Mouse (Mus musculus) spleen, postnatal 4 days (tissue): ENCODE data around the gene Erp44.
A peak's percentile ranks its signal among the peaks of the same experiment; 100 is the strongest.

ENCODE experiments used
- DNase-seq, 2 experiments: peaks; one replicate each; pipeline ENCODE4 v3.0.0; 2022; ENCODE audit warnings: low spot score in 2 of 2

The Erp44 gene

DNA sequence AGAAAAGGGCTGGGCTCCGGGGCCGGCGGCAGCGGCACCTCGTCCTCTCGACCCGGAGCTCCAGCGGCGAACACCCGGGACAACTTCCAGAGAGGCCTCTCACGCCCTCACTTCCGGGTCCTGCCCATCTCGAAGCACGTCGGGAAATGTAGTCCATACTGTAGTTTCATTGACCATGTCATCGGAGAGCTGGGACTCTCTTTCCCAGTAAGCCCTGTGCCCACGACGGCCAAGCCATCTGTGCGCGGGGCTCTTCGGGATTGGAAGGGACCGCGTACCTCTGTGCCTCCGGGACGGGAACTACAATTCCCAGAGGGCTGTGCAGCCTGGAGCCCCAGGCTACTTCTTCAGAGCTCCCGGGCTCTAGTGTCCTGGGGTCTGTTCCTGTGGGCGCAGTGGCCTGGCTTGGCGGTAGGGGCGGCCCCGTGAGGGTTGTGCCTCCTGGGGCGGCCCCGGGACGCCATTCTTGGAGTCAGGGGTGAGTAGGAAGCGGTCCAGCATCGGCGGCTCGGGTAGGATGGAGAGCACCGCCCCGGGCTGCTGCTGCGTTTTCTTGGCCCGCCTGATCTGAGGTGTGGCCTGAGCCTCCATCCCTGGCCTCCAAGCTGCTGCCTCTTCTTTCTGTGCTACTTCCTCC is at the start of gene Erp44, which contains the start of gene Invs:
Erp44 (minus strand) TSS at position 61 of the 637 bp plus-strand sequence.
Invs (plus strand) TSS at position 263 of the 637 bp plus-strand sequence.
- peak; percentile 89 to 92 for DNase-seq

DNA sequence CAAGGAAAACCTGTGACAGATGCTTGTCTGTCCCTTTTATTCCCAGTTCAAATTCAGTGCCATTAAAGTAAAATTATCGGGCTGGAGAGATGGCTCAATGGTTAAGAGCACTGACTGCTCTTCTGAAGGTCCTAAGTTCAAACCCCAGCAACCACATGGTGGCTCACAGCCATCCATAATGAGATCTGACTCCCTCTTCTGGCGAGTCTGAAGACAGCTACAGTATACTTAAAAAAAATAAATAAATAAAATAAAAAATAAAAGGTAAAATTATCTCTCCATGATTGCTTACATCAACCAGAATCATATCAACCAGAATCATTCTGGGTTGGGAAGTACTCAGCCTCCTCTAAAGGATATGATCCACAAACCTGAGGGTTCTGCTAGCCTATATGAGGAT is 48.7 kb upstream of the Erp44 start:
- DNase-seq, result no peak

DNA sequence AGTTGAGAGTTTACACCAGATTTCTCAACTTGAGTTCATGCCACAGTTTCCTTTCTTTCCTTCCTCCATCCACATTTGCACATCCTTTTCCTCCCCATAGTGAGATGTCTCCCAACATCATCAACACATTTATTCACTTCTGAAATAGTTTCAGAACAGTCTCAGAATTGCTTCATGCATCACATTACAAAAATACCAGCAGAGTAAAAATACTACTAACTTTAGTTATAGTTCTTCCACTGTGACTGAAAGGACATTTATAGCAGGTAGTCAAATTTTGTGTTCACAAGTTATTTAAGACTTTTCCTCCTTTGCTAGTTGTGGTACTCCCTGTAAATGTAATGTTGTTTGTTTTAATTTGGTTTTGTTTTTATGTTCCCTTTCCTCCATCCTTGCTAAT is 47.8 kb upstream of the Erp44 start:
- DNase-seq, result no peak

DNA sequence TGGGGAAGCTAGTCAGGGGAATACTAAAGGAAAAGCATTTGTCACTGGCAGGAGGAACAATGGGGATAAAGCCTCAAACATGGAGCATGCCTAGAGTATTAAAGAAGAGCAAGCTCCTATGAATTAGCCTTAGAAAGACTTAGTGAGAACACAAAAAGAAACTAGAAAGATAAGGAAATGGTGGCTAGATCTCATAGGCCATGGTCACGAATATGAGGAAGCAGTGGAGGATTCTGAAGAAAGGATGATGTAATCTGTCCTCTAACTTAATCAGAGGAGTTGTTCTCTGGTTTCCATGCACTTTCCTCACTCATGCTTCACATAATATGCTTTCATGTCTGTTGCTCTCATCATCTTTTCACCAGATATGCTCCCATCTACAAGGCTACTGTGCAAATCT is 42.7 kb upstream of the Erp44 start:
- DNase-seq, result no peak

DNA sequence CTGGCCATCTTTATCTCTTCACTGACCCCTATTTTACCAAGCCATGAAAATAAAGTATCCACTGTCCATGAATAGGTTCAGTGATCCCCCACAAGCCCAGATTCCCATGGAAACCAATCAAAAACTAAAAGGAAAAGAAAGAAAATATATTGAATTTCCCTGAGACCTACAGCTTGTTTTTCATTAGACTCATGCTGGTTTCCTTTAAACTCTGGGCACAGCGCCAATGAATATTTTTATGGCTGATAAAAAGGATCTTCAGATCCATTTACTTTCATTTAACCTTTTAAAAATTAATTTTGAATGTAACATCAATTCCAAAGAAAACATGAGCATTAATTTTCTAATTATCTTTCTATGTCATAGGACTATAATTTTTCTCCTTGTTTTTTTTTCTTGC is 41.9 kb upstream of the Erp44 start:
- no peak for DNase-seq

DNA sequence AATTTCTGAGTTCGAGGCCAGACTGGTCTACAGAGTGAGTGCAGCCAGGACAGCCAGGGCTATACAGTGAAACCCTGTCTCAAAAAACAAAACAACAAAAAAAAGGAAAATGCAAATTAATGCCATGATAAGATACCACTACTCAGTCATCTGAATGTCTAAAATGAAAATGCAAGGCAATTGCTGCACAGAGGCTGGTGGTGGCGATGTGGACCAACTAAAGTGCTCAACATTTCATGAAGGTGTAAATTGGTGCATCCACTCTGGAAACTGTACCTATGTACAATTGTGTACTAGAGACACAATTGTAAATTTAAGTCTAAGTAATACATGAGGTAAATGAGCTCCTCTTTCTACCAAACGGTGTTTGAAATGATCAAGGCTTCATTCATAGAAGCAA is 36.7 kb upstream of the Erp44 start:
- DNase-seq, result no peak

DNA sequence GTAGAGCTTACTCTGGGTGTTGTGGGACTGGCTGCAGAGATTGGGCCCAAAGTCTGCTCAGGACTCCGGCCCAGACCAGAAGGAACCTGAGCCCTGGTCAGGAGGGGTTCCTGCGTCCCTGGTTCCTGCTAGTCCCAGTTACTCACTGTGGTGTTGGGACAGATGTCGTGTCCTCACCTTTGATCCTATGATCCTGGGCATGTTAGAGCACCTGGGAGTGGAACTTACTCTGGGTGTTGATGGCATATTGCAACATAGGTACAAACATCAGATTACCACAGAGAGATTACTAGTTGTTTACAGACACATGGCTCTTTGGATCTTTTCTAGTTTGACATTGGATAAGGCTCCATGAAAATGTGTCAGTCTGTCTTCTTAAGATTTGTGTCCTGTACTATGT is 35.5 kb upstream of the Erp44 start:
- DNase-seq, result no peak

DNA sequence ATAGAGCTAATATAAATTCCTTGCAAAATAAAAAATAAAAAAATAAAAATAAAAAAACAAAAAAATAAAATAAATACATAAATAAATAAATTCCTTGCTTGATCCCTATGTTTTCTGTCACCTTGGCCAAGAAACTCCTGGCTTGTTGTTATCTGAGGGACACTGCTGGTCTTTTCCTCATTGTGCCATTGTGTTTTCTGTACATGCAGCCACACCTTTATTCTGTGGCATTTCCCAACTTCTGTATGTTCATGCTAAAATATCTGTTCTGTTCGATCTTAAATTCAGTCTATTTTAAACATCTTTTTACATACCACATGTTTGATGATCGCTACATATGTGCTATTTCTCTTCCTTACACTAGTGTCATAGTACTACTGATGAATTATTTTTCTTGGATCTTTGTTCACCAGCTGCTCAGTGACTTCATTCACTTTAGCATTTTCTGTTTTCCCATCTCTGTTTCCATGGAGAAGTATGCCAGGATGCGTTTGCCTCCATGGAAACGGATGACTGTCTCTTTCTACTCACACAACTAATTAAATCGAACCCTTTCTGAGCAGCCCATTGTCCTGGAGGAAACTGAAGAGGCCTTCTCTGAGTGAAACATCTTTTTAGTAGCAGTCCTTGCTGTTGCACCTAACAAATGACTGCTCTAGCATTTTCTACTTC is 7.9 kb upstream of the Erp44 start:
- DNase-seq, result no peak

DNA sequence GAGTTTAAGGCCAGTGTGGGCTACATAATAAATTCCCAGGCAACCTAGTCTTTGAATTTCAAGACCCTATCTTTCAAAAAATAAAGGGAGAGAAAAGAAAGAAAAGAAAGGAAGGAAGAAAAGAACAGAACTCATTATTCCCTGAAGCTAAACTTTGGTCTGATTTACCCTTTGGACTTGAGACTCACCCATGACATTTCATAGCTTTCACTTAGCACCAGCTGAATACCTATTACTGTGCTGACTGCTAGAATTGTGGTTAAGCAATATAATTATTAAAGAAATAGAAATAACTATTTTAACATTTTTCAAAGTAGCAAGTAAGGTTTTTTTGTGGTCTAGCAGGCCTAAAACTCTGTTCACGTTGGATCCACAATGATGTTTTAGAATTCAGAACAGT is 1.8 kb upstream of the Erp44 start:
- DNase-seq, result no peak

DNA sequence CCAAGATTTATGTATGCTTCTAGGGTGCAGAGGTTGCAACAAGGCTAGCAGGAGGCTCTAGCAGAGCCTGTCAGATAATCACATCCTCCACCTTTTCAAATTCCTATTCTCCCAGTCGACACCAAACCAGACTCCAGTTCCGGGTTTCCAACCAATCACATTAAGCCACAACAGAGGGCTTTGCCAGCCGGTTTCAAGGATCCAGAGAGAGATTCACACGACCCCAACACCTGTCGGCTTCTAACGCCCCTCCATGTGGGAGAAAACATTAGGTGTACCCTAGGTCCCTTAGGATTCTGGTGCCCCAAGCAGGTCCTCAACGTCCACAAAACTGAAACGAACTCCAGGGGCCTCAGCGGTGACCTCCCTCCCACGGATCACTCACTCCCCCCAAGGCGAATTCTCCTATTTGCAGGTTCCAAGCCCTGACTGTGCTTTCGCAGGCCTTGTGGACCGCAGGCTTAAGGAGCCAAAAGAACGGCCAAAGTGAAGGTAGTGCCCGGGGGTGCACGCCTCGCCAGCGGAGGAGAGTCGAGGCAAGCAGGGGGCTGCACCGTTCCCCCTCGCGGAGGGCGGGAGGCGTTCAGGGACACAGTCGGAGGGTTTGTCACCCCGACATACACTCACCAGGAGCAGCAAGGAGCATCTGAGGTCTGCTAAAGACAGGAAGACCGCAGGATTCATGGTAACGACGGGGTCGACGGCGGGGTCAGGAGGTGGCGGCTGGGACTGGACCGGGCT is 431 bp downstream of the Erp44 start:
- no peak for DNase-seq

DNA sequence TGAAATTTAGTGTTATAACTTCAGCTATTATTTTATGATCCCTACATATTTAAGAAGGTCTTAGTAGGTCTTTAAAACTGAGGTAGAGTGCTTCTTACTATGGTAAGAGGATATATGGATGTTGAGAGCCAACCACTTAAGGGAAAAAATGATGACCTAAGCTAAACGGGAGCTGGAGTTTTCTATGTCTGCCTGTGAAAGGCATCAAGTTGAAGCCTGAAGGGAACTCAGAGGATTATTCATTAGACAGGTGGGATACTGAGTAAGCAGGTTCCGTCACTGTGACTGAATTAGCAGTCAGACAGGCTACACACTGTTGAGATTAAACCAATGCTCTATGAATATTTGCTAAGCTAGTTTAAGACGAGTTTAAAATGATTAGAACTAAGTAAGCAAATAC is 2.3 kb downstream of the Erp44 start:
- no peak for DNase-seq

DNA sequence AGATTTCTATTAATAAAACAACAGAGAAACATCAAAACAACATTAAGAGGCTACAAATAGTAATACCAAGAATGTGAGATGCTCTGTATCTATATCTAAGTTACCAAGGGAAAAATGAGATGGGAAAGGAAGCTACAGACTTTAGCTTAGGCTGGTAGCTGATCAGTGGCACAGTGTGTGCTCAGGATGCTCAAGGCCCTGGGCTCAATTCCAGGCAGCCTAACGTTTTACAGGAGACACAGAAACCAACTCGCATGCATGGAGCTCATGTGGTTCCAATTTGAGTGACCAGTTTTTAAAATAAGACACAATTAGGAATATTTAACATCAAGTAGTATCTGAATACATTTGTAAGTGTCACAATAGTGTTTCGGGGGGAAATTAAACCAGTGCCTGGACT is 3.6 kb downstream of the Erp44 start:
- no peak for DNase-seq

DNA sequence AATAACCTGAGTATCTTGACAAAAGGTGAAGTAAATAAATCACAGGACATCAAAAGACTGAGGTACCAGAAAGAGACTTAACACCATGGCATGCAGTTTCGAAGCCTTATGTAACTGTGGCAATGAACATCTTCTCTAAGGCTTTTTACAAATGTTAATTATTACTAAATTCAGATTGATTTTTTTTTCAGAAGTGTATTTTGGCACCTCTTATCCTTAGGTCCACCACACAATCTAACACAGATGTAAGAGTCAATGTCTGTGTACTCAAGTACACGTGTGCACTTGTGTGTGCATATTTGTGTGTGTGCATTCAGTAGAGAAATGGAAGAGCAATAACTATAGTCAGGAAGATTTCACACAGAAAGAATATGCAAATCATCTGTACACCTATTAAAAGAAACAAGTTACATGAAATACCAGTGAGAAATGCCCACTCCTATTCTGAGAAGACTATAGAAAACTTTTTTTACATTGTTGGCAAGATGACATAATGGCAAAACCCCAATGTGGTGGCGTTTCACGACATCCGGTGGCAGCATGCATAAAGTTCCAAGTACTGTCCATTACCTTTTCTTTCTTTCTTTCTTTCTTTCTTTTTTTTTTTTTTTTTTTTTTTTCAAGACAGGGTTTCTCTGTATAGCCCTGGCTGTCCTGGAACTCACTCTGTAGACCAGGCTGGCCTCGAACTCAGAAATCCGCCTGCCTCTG is 6.1 kb downstream of the Erp44 start:
- no peak for DNase-seq

DNA sequence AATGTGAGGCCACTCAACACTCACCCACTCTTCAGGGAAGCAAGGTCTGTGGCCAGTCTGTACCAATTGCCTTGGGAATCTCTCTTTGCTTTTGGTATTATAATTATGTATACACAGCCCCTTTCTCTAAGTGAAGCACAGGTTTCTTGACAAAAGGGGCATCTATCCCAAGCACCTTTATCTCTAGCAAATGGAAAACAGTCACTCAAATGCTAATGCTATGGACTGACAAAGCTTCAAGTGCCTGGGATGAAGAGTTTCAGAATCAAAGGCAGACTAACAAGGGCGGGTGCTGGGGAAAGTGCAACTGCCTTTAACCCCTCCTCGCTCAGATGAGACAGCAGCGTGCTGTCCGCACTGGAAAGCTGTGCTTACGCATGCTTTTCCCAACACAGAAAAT is 7.5 kb downstream of the Erp44 start:
- no peak for DNase-seq

DNA sequence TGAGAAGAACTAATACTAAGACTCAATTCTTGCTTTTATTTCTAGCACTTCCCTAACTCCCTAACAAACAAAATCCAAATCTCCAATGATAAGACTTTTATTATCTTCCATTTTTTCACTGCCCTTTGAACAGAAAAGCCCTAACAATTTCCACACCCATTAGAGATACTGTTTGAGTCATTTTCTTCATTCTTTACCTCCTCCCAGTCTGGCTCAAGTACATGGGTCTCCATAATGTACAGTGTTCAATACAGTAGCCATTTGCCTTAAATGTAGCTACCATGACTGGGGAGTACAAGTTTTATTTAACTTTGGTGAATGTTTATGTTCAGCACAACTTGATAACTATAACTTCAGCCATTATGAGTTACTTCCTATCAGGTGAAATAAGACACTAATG is 8.8 kb downstream of the Erp44 start:
- DNase-seq, result no peak

DNA sequence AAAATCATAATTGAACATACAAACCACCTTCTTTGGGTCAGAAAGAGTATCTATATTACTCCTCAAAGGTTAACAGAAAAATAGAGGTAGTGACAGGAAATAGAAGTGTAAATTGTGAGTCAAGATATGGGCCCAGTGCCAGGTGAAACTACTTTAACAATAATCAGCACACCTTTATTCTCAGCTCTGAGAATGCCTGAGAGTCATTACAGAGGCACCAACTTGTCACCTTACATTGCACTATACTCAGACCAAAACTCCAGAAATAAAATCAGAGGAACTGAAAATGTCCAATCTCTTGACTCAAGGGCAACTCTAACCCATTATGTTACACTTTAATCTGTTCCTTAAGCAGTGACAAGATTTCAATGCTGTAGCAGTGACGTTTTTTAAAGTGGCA is 11.2 kb downstream of the Erp44 start:
- no peak for DNase-seq

DNA sequence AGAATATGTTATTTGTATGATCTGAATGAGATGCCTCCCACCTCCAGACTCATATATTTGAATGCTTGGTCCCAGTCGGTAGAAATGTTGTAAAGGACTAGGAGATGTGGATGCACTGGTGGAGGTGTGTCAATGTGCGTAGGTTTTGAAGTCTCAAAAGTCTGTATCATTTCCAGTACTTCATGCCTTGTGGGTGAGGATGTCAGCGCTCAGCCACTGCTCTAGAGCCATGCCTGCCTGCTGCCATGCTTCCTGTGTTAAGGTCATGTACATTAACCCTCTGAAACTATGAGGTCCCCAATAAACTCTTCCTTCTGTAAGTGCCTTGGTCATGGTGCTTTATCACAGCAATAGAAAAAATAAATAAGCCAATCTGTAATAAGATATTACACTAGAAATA is 11.7 kb downstream of the Erp44 start:
- no peak for DNase-seq

DNA sequence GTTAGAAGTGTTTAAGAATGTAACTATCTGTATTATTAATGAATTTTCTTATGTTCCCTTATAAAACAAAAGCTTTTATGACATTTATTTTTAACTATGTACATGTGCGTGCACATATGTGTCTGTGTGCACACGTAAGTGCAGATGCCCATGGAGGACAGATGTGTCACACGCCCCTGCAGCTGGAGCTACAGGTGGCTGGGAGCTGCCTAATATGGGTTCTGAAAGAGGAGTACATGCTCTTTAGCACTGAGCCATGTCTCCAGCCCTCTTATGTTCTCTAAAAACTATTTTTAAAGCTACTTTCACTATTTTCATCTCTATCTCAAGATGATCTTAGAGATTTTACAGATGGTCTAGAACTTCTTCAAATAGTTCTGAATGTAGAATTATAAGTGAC is 21.3 kb downstream of the Erp44 start:
- DNase-seq, result no peak

DNA sequence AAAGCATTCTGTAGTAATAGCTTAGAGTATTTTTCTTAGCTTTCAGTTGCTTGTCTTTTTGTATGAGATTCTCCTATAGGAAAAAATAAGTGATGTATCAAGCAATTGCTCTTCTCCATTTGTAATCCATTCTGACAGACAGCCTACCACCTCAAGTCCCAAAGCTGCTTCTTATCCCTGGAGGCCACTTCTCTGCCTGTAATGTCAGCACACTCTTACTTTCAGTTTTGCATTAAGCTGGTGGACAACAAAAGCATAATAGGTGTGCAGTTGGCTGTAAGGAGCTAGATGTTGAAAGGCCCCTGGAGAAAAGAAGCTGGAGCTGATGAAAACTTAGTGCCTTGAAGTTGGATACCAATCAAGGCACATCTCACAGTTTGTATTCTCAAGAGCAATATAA is 26.1 kb downstream of the Erp44 start:
- DNase-seq, result no peak

DNA sequence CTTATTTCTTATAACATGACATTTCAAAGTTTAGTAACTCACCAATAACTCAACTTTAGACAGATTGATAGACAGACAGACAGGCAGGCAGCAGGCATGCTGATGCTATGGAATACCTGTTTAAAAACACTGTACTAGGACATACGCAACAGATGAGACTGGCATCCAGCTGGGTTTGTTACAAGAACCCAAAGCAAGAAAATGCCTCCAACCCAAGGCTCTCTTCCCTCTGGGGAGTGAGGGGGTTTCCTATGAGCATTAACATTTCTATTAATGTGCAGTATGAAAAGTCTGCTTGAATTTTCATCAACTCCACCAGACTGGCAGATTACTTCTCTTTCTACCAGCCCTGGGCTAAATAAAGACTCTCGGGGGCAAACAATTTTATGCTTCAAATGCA is 35.1 kb downstream of the Erp44 start:
- DNase-seq, result no peak

DNA sequence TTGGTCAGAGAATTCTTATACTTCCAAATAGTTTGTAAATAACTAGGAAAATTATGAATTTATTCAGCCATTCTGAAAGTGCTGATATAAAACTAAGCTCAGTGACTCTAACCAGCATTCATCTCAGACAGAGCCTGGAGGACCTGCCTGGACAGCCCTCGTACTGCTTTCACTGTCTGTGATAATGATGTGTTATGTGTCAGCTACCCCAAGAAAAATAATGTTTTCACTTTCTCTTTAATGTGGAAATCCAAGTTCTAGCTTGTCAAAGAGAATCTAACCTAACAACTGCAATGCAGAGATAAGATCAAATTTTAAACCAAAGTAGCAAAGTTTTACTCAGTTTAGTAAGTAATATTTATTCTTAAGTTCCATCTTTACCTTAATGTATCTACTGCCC is 35.6 kb downstream of the Erp44 start:
- DNase-seq, result no peak

DNA sequence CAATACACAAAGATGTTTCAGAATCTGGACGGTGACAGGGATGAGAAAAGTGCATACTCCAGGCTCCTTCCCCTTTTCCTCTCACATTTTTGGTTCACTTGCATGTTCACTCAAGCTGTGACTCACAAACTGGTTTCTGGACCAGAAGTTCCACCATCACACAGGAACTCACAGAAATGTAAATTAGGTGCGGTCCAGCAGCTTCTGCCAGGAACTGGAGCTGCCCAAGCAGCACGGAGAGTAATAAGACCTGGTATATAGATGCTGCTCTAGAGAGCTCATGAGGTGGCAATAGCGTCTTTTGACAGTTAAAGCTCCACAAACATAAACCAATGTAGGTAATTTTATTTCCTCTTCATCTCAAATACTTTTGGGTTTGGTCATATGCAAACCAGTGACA is 36.9 kb downstream of the Erp44 start:
- no peak for DNase-seq

DNA sequence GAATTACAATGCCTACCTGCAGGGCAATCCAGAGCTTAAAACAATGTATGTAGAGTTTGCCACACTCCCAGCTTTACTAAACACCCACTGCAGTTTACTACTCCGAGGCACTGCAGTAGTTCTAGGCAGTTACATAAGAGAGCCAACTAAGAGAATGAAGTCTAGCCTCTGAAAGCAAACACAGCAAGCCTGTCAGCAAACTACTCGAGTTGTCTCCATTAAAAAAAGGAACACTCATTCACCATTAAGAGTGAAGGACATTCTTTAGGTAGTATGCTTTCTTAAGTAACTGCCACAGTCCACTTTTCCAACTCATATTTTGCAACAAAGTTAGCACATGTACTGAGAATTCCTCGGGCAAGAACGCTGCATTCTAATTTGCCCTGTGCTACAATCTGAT is 40.3 kb downstream of the Erp44 start:
- DNase-seq, result no peak
